Mouse (Mus musculus) G1E (cell line): ENCODE measurements around the gene Epc2.

ENCODE experiments used
- CTCF ChIP-seq: IDR thresholded peaks from 2 replicates; pipeline ENCODE4 v1.5.1; 2012; ENCODE audit warnings: low read depth, low read length, inconsistent platforms, mixed read lengths
- POLR2AphosphoS5 ChIP-seq: IDR thresholded peaks from 2 replicates; pipeline ENCODE4 v1.6.1; 2012; ENCODE audit warnings: low read depth, low read length, inconsistent platforms; ENCODE audit not compliant: insufficient replicate concordance

DNA sequence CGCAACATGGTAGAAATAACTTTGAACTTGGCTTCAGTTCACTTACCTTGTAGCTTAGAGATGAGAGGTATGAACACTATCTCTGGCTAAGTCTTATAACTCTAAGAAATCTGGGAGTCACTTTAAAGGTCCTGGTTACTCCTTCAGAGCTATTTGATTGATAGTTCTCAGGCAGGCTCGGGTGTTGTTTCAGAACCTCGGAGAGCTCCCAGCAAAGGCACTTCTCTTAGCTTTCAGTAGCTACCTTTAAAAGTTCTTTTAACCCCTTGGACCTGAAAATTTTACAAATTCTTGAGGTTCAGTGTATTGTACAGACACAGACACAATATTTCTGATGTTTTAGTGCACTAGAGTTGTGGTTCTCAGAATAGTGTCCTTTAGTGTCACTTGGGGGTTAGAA is 52.3 kb downstream of the Epc2 start:
- no peak for TF ChIP-seq POLR2AphosphoS5
- TF ChIP-seq CTCF, result no peak
